In the genomic region with DNA sequence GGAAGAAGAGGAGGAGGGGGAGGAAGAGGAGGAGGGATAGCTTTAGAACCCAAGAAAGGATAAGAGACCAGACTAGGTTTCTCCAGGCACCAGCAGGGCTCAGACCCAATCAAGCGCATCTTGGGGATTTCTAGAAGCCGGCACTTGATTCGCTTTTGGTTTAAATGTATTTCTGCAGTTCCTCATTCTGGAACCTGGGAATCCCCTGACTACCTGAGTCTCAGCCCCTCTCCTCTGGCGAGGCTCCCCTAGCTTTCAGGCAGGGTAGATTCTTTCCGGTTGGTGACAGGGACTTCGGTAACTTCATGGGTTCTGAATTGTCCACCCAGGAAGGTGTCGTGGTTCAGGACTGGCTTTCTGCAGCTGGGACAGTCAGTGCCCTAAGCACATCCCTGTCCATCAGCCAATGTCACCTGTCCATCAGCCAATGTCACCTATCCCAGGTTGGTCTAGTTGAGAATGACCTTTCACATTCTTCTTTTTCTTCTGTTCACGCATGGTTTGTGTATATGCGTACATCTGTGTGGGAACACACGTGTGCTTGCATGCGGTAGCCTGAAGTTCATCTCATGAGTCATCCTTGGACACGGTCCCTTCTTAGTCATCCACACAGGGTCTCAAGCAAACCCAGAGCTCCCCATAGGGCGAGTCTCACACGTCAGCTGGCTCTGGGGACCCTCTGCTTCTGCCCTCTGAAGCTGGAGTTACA, we compare ENCODE assay signal across 10 mouse cellular contexts. TPM values are rescaled to one million over a fixed set of nuclear protein-coding genes. Genes with fewer than 3 reads are reported as not detected.
DNase-seq lines count a peak whose midpoint lies in the region; ATAC-seq and TF ChIP-seq lines count a peak whose summit lies in the region.
"Had no signal": no experiment of that assay in that cellular context is flagged by ENCODE, and none has a peak within 500 bp of the region (broad histone marks: within the 10 kb centered on the region; RNA-seq: fewer than 3 reads in every experiment).

No protein-coding gene starts in this region.

- ATAC-seq in liver, embryonic 16.5 days (ENCODE audit: low read depth) = no peak

- peak overlapping the region; percentile 49; the same call in 1 of the 2 replicates for H3K4me3 ChIP-seq in heart, adult 2 months
- no peak overlapping the region for H3K4me3 ChIP-seq in liver, embryonic 16.5 days (ENCODE audit: low read depth, low read length)

- H3K9ac ChIP-seq in heart, adult 2 months (ENCODE audit: low read depth, low read length) = no peak overlapping the region
- no peak overlapping the region for H3K9ac ChIP-seq in liver, embryonic 16.5 days (ENCODE audit: low read depth, low read length)

- H3K36me3 ChIP-seq in heart, adult 2 months (ENCODE audit: control insufficient read depth, insufficient read depth, low read length) = no peaks in the 10 kb centered on the region
- H3K36me3 ChIP-seq in liver, embryonic 16.5 days (ENCODE audit: control insufficient read depth, insufficient read depth) = no peaks in the 10 kb centered on the region

- intact Hi-C loops in heart, adult 2 months (cut with DNase I) = no loop called here
- intact Hi-C loops in heart, postnatal 25 days (cut with DNase I) = no loop called here
- intact Hi-C loops in left cerebral cortex, postnatal 25 days (cut with DNase I) = no loop called here

- TF ChIP-seq EP300 in heart, adult 2 months (IDR thresholded peaks at IDR 0.05; ENCODE audit: insufficient read depth, low read depth, low read length) = no peak

- H3K4me1 ChIP-seq in heart, adult 2 months (ENCODE audit: control insufficient read depth, insufficient read depth, low read length) = peaks cover 4% of the 10 kb centered on the region
- H3K4me1 ChIP-seq in liver, embryonic 16.5 days (ENCODE audit: control insufficient read depth, low read depth, low read length) = no peaks in the 10 kb centered on the region

- H3K27me3 ChIP-seq in heart, adult 2 months (ENCODE audit: control insufficient read depth, insufficient read depth, low read length) = no peaks in the 10 kb centered on the region
- H3K27me3 ChIP-seq in liver, embryonic 16.5 days (ENCODE audit: control insufficient read depth, insufficient read depth, low read depth, low read length) = peaks cover 5% of the 10 kb centered on the region

- H3K27ac ChIP-seq in heart, adult 2 months = no peak overlapping the region
- H3K27ac ChIP-seq in liver, embryonic 16.5 days (ENCODE audit: low read length) = no peak overlapping the region

- 66% methylated on average over 14 of the region's 14 CpGs for WGBS in heart, adult 2 months
- WGBS in liver, embryonic 16.5 days (ENCODE audit: insufficient replicate concordance) = 55% methylated on average over 14 of the region's 14 CpGs

- H3K9me3 ChIP-seq in liver, embryonic 16.5 days (replicated peaks; ENCODE audit: control insufficient read depth, low read length) = no peaks in the 10 kb centered on the region

- peak overlapping the region; percentile 52; the same call in 1 of the 2 replicates for H3K4me2 ChIP-seq in liver, embryonic 16.5 days (ENCODE audit: low read depth, low read length)

- TF ChIP-seq POLR2A in heart, adult 2 months (IDR thresholded peaks at IDR 0.05; ENCODE audit: insufficient read depth, low read depth, low read length) = no peak

- no peak for TF ChIP-seq CTCF in heart, adult 2 months (IDR thresholded peaks at IDR 0.05)

- H3K79me2 ChIP-seq in heart, adult 2 months (replicated peaks; ENCODE audit: control insufficient read depth, insufficient read depth, low read length) = no peaks in the 10 kb centered on the region

- DNase-seq in heart, adult 2 months = peak in 1 of 2 experiments; percentile 14
- DNase-seq in heart, postnatal 25 days (ENCODE audit: low spot score) = no peak
- peak; percentile 20 for DNase-seq in spleen, adult 12 weeks (ENCODE audit: low spot score)
- DNase-seq in spleen, postnatal 4 days (ENCODE audit: low spot score in 2 of 2) = no peak
- DNase-seq in thymus, postnatal 36 days = no peak
- no peak for DNase-seq in left cerebral cortex, postnatal 25 days (ENCODE audit: low spot score in 2 of 2)
- DNase-seq in adrenal gland, postnatal 25 days = no peak

RNA-seq across cellular contexts. Expression of gene Cd40, which starts 1.1 kb away (rescaled TPM):
- 1 to 10 TPM; 2.0 to 2.2 TPM for total RNA-seq in heart, adult 2 months (2021)
- polyA plus RNA-seq in heart, adult 2 months (2012; rRNA removed) = 4.6 and 7.1 TPM in 2 replicates
- 1 to 10 TPM; 1.9 to 3.6 TPM for total RNA-seq in heart, postnatal 25 days (2021)
- 2.6 and 3.0 TPM in 2 replicates for polyA plus RNA-seq in liver, embryonic 16.5 days (2015; fragmentation: Nextera tagmentation; extraction: Ambion mirVana)
- 1 to 10 TPM in 1 of 2 experiments, under 1 TPM in 1; 0.60 to 1.5 TPM for total RNA-seq in left cerebral cortex, postnatal 25 days (2021)
- 2.1 and 3.9 TPM in 2 replicates for total RNA-seq in adrenal gland, postnatal 25 days (2021)
- total RNA-seq: megakaryocyte-erythroid progenitor cell, adult 5-6 weeks had no signal

RNA-seq across cellular contexts. Expression of gene Ncoa5, which starts 21.9 kb away (rescaled TPM):
- total RNA-seq in heart, adult 2 months (2021) = 10 to 100 TPM; 18.6 to 20.6 TPM
- 16.4 and 21.2 TPM in 2 replicates for polyA plus RNA-seq in heart, adult 2 months (2012; rRNA removed)
- total RNA-seq in heart, postnatal 25 days (2021) = 10 to 100 TPM; 19.1 to 19.5 TPM
- 14.2 and 15.3 TPM in 2 replicates for polyA plus RNA-seq in liver, embryonic 16.5 days (2015; fragmentation: Nextera tagmentation; extraction: Ambion mirVana)
- total RNA-seq in left cerebral cortex, postnatal 25 days (2021) = 10 to 100 TPM; 53.8 to 56.3 TPM
- 34.1 and 46.2 TPM in 2 replicates for total RNA-seq in adrenal gland, postnatal 25 days (2021)

RNA-seq across cellular contexts. Expression of gene 1700025C18Rik, which starts 34.0 kb away (rescaled TPM):
- not detected for total RNA-seq in heart, adult 2 months (2021)
- polyA plus RNA-seq in heart, adult 2 months (2012; rRNA removed) = not detected in 2 replicates
- total RNA-seq in heart, postnatal 25 days (2021) = not detected
- polyA plus RNA-seq in liver, embryonic 16.5 days (2015; fragmentation: Nextera tagmentation; extraction: Ambion mirVana) = not detected in 2 replicates
- total RNA-seq in left cerebral cortex, postnatal 25 days (2021) = not detected
- total RNA-seq in adrenal gland, postnatal 25 days (2021) = not detected in 2 replicates
- total RNA-seq: megakaryocyte-erythroid progenitor cell, adult 5-6 weeks had no signal
- polyA plus RNA-seq: C2C12 had no signal
